Mouse (Mus musculus) gonadal fat pad, adult 2 months (tissue): ENCODE data around the gene Akr1b8. TPM values are rescaled to one million over a fixed set of nuclear protein-coding genes. Genes with fewer than 3 reads are reported as not detected.
"Not testable (repeated sequence)": the region's sequence is repeated elsewhere in the genome, so short reads cannot be mapped to it uniquely, and the experiment has no call there.

ENCODE experiments used
- DNase-seq: peaks from one replicate; pipeline ENCODE4 v3.0.0-alpha.2; 2012; ENCODE audit warnings: low read depth
- polyA plus RNA-seq: library from polyadenylated mRNA; depleted of rRNA; stranded (reverse); fragments of >200 nt; gene quantifications from 2 replicates; pipeline ENCODE4 v1.2.3, GENCODE M21; 2012

The Akr1b8 gene
- polyA plus RNA-seq, 1 experiment, result 15.1 TPM

DNA sequence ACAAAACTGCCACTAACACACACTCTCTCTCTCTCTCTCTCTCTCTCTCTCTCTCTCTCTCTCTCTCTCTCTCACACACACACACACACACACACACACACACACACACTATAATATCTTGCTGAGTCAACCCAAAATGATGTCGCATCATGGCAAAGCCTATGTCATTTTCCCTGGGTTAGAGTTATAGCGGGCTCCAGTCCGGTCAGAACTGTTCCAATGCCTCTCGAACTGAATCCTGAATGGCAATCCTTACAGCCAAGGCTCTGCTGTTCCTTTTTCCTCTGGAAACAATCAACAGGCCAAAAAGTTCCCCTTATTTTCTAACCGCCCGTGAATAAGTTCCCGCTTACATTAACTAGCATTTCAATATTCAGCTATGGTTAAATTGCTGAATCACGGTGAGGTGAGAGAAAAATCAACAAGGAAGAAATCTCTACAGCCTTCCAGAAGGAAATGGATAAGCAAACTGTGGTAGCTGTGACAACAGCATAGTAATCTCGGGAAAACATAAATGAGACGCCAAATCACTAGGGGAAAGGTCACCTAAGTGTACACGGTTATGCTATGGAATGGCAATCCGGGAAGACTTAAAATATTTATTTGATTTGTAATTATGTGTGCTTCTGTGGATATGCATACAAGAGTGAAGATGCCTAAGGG is 3.8 kb upstream of the Akr1b8 start:
- no peak for DNase-seq

DNA sequence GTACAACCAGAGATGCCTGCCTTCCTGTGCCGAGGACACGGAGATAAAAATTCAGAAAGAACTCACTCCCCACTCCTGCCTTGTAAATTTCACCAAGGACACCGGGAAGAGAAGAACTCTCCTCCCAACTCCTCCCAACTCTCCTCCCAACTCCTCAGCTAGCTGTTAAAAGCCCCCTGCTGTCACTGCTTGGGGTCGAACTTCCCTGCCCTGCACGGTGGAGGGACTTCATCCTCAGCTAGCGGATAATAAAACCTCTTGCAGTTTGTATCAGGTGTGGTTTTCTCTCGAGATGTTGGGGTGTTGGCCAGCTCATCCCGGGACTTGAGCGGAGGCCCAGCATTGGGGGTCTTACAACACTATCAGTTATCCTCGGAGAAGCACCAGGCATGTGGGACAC is 2.4 kb upstream of the Akr1b8 start:
- not testable (repeated sequence) for DNase-seq

GRCm38 (mm10) chr6:34352401-34352800 is 1.5 kb upstream of the Akr1b8 start:
- no peak for DNase-seq

DNA sequence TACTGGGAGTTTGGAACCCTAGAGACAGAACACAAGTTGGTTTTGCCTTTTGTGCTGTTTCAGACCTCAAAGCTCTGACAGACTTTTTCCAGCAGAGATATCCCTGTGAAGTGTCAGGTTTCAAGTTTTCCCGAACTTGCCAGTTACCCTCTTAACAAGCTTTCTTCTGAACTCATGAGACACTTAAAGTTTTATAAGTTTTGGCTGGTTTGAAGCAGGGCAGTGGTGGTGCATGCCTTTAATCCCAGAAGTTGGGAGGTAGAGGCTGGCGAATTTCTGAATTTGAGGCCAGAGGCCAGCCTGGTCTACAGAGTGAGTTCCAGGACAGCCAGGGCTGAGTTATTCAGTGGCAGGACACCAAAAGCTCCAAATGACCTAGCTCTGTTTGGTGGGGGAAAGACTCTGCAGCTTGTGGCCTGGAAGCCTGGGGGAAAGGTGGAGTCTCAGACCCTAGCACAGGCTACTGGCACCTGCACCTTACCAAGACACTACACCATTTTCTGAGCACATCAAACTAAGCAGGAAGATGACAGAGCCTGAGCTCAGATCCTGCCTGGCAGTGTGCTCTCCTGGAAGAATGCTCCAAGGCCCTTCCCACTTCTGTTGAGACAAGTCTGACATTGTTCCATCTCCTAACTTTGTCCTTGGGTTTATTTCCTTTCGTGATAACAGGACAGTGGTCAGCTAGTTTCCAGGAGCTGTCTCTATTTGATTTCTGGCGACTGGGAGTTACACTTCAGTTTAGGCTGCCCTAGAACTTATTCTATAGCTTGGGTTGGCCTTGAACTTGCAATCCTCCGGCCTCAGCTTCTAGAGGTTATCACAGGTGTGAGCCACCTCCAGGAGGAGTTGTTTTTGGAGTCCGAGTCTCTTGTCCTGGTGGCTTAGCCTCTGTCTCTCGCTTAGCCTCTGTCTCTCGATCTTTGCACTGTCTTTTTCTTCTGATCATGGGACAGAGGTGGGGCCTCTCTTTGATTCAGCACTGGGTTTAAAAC is 732 bp downstream of the Akr1b8 start:
- no peak for DNase-seq

DNA sequence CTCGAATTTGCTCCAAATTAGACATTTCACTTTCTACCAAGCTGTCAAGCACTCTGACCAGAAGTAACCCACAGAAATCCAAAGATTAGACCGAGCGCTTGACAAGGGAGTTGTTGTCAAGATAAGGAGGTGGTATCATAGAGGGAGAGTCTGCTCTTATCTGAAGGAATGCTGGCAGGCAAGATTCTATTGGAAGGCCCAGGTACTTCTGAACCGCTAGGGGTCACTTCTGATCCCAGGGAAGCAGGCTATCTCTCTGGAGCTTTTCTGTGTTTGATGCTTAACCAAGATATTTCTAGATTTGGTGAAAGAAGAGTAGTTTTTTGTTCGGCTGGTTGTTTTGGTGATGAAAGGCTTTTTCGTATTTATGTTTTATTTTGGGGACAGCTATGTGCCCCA is 1.4 kb downstream of the Akr1b8 start:
- no peak for DNase-seq

DNA sequence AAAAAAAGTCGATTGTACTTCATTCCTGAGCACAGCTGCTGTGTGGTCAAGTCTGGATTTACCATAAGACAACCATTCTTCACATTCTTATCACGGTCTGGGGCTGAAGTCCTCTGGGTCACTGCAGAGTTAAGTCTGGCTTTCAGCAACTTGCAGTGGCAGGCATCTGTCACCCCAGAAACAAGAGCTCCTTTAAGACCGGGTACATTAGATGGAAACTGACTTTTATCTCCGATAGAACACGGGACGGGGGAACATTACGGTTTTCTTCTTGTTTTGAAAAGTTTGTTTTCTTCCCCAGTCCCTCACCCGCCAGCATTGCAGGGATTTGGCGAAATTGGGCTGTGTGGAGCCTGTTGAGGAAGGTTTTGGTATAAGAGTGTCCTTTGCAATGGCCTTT is 1.9 kb downstream of the Akr1b8 start:
- no peak for DNase-seq

GRCm38 (mm10) chr6:34364217-34365136 is 10.6 kb downstream of the Akr1b8 start:
- no peak for DNase-seq

DNA sequence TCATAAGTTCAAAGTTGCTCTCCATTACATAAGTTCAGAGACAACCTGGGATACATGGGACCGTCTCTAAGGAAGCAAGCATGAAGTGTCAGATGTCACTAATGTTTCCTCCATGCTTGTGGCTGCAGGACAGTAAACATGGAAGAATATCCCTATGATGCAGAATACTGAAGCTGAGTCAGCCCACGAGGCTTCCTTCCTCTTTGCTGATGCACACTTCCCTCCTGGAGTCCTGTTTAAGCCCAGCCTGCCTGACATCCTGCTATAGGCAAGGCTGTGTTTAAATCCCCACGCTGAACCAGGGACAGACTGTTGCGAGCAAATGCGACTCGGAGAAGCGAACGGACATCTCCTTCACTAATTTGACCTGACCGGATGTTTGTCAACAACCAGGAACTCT is 14.1 kb downstream of the Akr1b8 start:
- DNase-seq, result no peak

GRCm38 (mm10) chr6:34370081-34370480 is 16.2 kb downstream of the Akr1b8 start:
- no peak for DNase-seq

- no peak for DNase-seq
Measured at GRCm38 (mm10) chr6:34371700-34372351, 17.9 kb downstream of the Akr1b8 start.

DNA sequence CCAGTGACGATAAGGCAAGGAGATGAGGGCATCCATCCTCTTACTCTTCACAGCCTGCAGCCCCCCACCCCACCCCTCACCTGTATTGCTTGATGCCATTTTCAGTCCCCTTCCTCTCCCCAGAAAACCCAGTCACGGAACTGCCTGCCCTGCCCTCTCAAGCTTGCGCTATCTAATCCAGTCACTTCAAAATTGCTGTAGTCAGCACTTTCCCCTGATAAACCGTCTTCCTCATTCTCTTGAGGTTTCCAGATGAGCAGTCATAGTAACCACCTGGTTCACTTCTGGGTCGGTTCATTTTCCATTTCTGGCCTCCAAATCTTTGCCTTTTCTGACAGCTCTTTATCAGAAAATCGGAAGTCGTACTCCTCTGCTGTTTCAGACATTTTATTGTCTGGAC is 19.9 kb downstream of the Akr1b8 start:
- no peak for DNase-seq

- DNase-seq, result not testable (repeated sequence)
Measured at GRCm38 (mm10) chr6:34375888-34376287, 22.0 kb downstream of the Akr1b8 start.

GRCm38 (mm10) chr6:34383401-34383800 is 29.5 kb downstream of the Akr1b8 start:
- no peak for DNase-seq

DNA sequence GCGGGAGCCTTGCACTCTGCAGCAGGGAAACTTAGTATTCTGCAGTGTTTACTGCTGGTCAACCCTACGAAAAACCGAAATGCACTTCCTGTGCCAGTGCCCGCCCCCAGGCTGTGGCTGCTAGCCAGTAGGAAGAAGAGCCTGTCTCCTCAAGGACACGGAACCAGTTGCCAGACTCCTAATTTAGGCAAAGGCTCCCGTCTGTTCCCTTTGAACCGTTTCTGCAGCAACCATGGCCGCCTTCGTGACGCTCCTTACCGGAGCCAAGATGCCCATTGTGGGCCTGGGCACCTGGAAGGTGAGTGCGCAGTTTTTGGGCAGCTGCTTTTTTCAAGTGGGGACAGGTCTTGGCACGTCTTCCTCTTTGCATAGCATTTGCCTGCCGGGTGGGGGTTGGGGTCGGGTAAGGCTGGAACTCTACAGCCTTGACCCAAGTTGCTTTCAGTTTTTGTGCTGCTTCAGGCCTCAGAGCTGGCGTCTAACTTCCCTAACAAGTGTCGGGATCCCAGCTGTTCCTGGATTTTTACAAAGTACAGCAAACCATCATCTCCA is 30.3 kb downstream of the Akr1b8 start, which contains the start of gene Akr1b10:
Gene Akr1b10, plus strand, starts transcription at position 109 of the 552 bp plus-strand sequence.
- no peak for DNase-seq

- no peak for DNase-seq
Measured at GRCm38 (mm10) chr6:34384701-34385370, 30.9 kb downstream of the Akr1b8 start.

- no peak for DNase-seq
Measured at GRCm38 (mm10) chr6:34388420-34389156, 34.7 kb downstream of the Akr1b8 start.

DNA sequence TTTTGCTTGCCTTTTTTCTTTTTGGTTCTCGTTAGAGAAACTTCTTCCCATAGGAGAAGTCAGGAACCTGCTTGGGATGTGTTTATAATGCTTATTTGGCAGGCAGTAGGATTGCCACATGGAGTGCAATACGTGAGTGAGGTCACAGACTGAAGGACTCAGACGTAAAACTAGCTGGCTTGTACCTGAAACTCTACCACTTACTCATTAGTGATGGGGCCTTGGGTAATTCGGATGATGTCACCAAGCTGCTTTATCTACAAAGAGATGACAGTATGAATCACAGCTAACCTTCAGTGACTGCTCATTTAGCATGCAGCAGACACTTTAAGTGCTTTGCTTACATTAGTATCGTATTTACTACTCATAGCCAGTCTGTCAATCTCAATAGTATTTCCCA is 42.0 kb downstream of the Akr1b8 start:
- DNase-seq, result no peak

- DNase-seq, result no peak
Measured at GRCm38 (mm10) chr6:34398431-34398830, 44.5 kb downstream of the Akr1b8 start.

- DNase-seq, result no peak
Measured at GRCm38 (mm10) chr6:34399606-34400220, 45.8 kb downstream of the Akr1b8 start.
